21 mouse cellular contexts compared by ENCODE assay signal in genomic region chr14:17045426-17046132, GRCm38 (mm10).
"Had no signal": no experiment of that assay in that cellular context is flagged by ENCODE, and none has a peak within 500 bp of the region (broad histone marks: within the 10 kb centered on the region; RNA-seq: fewer than 3 reads in every experiment).

No protein-coding gene starts in this region.

- DNase-seq: kidney, adult 18-20 months; kidney, adult 9 months; kidney, postnatal 14 days; kidney, postnatal 4 days; liver; lung, adult 18-20 months; lung, postnatal 10 days; lung, postnatal 36 days; retina, postnatal 1 day; thymus, adult 18-20 months; thymus, postnatal 36 days had no signal

- H3K9ac ChIP-seq: limb, embryonic 13.5 days; liver, embryonic 12.5 days; liver, embryonic 15.5 days; lung, embryonic 15.5 days; midbrain, embryonic 12.5 days had no signal

- H3K36me3 ChIP-seq: limb, embryonic 10.5 days; limb, embryonic 13.5 days; liver, embryonic 12.5 days; liver, embryonic 15.5 days; lung, embryonic 15.5 days; midbrain, embryonic 12.5 days had no signal

- H3K4me1 ChIP-seq: limb, embryonic 10.5 days; limb, embryonic 13.5 days; liver, embryonic 12.5 days; liver, embryonic 15.5 days; lung, embryonic 15.5 days; midbrain, embryonic 12.5 days had no signal

- H3K4me2 ChIP-seq: limb, embryonic 13.5 days; liver, embryonic 12.5 days; liver, embryonic 15.5 days; lung, embryonic 15.5 days; midbrain, embryonic 12.5 days had no signal

- H3K9me3 ChIP-seq: limb, embryonic 10.5 days; limb, embryonic 13.5 days; liver, embryonic 12.5 days; liver, embryonic 15.5 days; lung, embryonic 15.5 days; megakaryocyte, embryonic 14.5 days; midbrain, embryonic 12.5 days had no signal

- H3K27ac ChIP-seq: limb, embryonic 10.5 days; limb, embryonic 13.5 days; liver, embryonic 12.5 days; liver, embryonic 15.5 days; lung, embryonic 15.5 days; midbrain, embryonic 12.5 days had no signal

- ATAC-seq: inflammation-experienced regulatory T-cells, adult 6 months; intestine, embryonic 16.5 days; liver, embryonic 12.5 days had no signal

- H3K27me3 ChIP-seq: limb, embryonic 13.5 days; liver, embryonic 12.5 days; liver, embryonic 15.5 days; lung, embryonic 15.5 days; megakaryocyte, embryonic 14.5 days; midbrain, embryonic 12.5 days had no signal

- H3K4me3 ChIP-seq: limb, embryonic 10.5 days; limb, embryonic 13.5 days; liver, embryonic 12.5 days; liver, embryonic 15.5 days; lung, embryonic 15.5 days; megakaryocyte, embryonic 14.5 days; midbrain, embryonic 12.5 days; myocyte had no signal
